Mouse (Mus musculus): ENCODE measurements around the gene Cbln1.

Gene Cbln1

DNA sequence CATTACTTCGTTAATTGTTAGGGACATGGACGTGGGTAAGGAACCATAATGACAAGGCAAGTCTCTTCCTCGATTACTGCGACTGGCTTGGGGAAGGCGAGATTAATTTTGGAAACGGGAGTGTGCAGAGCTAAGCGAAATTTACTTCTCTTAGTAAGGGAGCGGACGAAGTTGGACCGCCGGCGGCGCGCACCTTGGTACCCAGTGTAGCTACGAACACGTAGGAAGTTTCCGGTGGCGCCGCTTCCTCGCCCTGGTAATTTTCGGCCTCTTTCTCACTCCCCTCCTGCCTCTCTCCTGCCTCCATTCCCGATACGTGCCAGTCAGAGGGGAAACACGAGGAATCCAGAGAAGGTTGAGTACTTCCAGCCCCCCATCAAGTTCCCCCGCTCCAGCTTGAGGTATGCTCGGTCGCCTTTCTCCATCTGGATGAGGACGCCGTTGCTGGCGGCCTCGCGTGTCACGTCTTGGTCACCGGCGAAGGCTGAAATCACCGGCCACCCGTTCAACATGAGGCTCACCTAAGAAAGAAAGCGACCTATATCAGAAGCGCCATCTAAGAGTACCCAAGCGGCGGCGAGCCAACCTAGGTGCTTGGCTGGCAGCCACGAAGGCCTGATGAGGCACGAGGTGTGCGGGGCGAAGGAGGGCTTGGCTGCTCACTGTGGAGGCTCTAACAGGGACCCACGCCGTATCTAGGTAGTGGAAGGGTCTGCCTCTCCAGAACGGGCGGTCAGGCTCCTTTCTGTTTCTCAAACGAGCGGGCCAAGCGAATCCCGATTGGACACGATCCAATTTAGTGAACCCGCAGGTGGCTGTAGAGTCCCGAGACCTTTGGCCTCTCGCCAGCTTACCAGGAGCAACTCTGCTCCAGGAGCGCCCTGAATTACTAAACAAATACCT lies 2.2 kb downstream of the Cbln1 start:
- in situ Hi-C loops (cut with MboI, MseI), result no loop called here

- in situ Hi-C loops (cut with MboI, MseI), result no loop called here
Observed at GRCm38 (mm10) chr8:87468958-87469815, 3.2 kb downstream of the Cbln1 start.

GRCm38 (mm10) chr8:87468416-87468957 lies 3.9 kb downstream of the Cbln1 start:
- in situ Hi-C loops (cut with MboI, MseI), result no loop called here

DNA sequence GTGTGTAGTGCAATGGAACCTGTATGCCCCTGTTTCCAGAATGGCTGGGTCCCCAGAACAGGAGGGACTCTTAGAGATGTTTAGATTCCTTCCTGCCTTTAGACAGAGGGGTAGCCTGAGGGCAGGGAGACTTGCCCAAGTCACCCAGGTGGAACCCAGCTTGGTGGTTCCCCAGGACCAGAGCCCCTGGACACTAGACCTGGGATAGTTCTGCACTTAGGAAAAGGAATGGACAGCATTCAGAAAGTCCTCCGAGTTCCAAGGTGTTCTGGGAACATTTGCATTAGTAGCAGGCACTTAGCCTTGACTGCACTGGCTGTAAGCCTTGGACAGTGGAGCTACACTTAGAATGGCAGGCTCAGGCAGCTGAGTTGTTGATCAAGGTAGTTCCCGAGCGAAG lies 4.5 kb downstream of the Cbln1 start:
- in situ Hi-C loops (cut with MboI, MseI), result no loop called here

DNA sequence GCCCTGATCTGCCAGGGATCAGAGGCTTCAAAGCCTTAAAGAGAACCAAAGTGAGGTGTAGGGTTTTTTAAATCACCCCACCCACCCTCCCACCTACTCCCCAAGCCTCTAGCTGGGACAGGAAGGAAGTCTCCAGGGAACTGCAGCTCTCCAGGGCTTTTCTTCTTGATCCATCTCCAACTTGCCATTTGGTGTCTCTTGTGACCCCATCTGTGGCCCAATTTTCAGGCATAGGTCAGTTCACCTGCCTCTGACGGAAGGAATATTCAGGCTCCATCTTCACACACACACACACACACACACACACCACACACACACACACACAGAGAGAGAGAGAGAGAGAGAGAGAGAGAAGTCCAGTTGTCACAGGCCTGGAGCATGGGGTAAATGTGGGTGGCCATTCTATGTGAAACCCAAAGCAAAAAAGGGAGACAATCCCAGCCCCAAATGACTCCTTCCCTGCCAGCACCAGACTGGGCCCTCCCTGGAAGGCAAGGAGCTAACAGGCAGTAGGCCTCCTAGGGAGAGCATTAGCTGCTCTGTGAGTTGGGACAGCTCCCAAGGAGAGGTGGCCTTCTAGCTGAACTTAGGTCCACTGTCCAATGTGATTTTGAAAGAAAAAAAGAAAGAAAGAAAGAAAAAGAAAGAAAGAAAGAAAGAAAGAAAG lies 5.3 kb downstream of the Cbln1 start:
- in situ Hi-C loops (cut with MboI, MseI), result no loop called here

DNA sequence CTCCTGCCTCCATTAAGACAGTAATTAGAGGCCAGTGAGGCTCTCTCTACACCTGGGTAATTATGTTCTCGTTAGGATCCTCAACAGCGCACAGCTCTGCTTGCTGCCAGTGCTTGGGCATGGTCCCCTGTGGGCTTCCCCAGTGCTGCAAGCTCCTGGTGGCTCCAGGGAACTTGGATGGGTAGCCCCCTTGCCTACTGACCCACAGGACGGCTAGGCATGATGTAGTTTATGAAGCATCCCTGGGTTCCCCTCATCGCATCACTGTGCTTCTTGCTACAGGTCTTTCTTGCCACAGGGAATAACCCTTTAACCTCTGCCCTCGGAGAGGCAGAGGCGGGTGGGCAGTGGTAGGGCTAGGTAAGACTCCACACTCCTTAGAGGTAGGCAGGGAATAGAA lies 6.1 kb downstream of the Cbln1 start:
- in situ Hi-C loops (cut with MboI, MseI), result no loop called here

- in situ Hi-C loops (cut with MboI, MseI), result no loop called here
Observed at GRCm38 (mm10) chr8:87464446-87464845, 8.0 kb downstream of the Cbln1 start.

GRCm38 (mm10) chr8:87461801-87462200 lies 10.6 kb downstream of the Cbln1 start:
- in situ Hi-C loops (cut with MboI, MseI), result no loop called here

GRCm38 (mm10) chr8:87456949-87457348 lies 15.5 kb downstream of the Cbln1 start:
- in situ Hi-C loops (cut with MboI, MseI), result no loop called here

GRCm38 (mm10) chr8:87452815-87453214 lies 19.6 kb downstream of the Cbln1 start:
- in situ Hi-C loops (cut with MboI, MseI), result no loop called here

- in situ Hi-C loops (cut with MboI, MseI), result no loop called here
Observed at GRCm38 (mm10) chr8:87451737-87452136, 20.7 kb downstream of the Cbln1 start.

- in situ Hi-C loops (cut with MboI, MseI), result no loop called here
Observed at GRCm38 (mm10) chr8:87434592-87434991, 37.8 kb downstream of the Cbln1 start.

DNA sequence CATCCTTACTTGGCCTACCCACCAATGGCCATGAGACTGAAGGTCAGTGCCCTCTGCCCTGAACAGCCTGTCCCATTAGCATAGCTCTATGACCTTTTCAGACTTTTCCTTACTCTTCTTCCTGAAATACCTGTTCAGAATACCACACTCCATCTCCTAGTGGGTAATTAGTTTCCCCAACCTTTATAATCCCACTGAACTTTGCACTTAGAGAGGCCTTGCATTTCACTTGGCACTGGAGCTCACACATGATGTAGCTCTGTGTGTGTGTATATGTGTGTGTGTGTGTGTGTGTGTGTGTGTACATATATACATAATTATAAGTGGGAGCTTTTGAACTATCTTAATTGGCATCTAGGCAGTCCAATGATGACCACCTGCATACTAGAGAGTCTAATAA lies 45.2 kb downstream of the Cbln1 start:
- in situ Hi-C loops (cut with MboI, MseI), result no loop called here

GRCm38 (mm10) chr8:87424706-87425105 lies 47.7 kb downstream of the Cbln1 start:
- in situ Hi-C loops (cut with MboI, MseI), result no loop called here

DNA sequence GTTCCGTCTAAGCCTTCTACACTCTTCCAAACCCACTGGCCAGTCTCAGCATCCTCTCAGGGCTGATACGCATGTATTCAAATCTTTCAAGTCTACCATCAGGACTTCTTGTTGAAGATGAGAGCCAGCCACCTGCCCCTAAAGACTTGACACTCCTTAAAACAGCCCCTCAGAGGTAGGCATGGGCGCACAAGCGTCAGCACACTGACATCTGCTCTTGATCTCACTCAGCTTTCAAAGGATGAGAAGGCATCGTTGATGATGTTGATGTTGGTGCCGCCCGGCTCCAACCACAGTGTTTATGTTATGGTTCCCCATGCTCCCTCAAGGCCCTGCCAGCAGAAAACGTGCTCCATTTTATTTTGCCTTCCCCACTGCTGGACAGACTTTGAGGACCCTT lies 50.7 kb downstream of the Cbln1 start:
- in situ Hi-C loops (cut with MboI, MseI), result no loop called here

Measured in T-helper 2 cell (primary cell).